Mouse (Mus musculus) layer of hippocampus, adult 8-10 months (tissue): ENCODE measurements around the gene Kif1c. TPM values are rescaled to one million over a fixed set of nuclear protein-coding genes. Genes with fewer than 3 reads are reported as not detected.

Experiments used
- microRNA-seq, 2 experiments: library from miRNA; unstranded; fragments of <30 nt; microRNA quantifications; one replicate each; pipeline ENCODE4 v1.2.0; 2022
- total RNA-seq, 4 experiments: library from RNA; stranded (reverse); gene quantifications; 2 replicates each; pipeline ENCODE4 v1.2.4; 2022

Kif1c gene
- total RNA-seq, 4 experiments from 2014 or later, result 71.2 to 92.9 (median 83.9) TPM

Small RNAs within 50 kb of the gene (microRNA-seq; reads per million reads assigned to microRNA genes)
- gene Gm22760 (0 reads per million in 2 experiments), gene Mir6925 (0 to 0.32 reads per million in 2 experiments)

Other genes with a start within 250 kb of the Kif1c start
- gene Med11, start 248.6 kb upstream of the Kif1c start, total RNA-seq, result 10 to 100 TPM; 10.6 to 16.9 (median 15.2) TPM
- 1 to 10 TPM in 2 of 4 experiments, under 1 TPM in 2; 0.45 to 2.0 (median 1.1) TPM for gene Zmynd15, start 241.1 kb upstream of the Kif1c start, total RNA-seq
- gene Cxcl16, start 240.6 kb upstream of the Kif1c start, total RNA-seq, result 1 to 10 TPM; 1.4 to 6.7 (median 3.5) TPM
- not detected for gene Tm4sf5, start 195.3 kb upstream of the Kif1c start, total RNA-seq
- gene Vmo1, start 185.9 kb upstream of the Kif1c start, total RNA-seq, result not detected
- gene Gltpd2, start 181.4 kb upstream of the Kif1c start, total RNA-seq, result not detected
- 100 to 1,000 TPM; 176 to 204 (median 189) TPM for gene Psmb6, start 175.2 kb upstream of the Kif1c start, total RNA-seq
- gene Gm40193, start 167.6 kb upstream of the Kif1c start, total RNA-seq, result not detected
- gene Pld2, start 160.5 kb upstream of the Kif1c start, total RNA-seq, result 10 to 100 TPM; 18.2 to 23.4 (median 20.2) TPM
- gene Mink1, start 137.7 kb upstream of the Kif1c start, total RNA-seq, result 100 to 1,000 TPM; 419 to 496 (median 460) TPM
- 1 to 10 TPM in 1 of 4 experiments, under 1 TPM in 2, not detected in 1; 0.54 to 1.1 (median 0.87) TPM for gene 4930544D05Rik, start 84.7 kb upstream of the Kif1c start, total RNA-seq
- 1 to 10 TPM in 1 of 4 experiments, not detected in 3; 1.0 TPM for gene Chrne, start 81.3 kb upstream of the Kif1c start, total RNA-seq
- gene Gp1ba, start 61.4 kb upstream of the Kif1c start, total RNA-seq, result under 1 TPM in 1 of 4 experiments, not detected in 3; 0.21 TPM
- gene Rnf167, start 53.3 kb upstream of the Kif1c start, total RNA-seq, result 100 to 1,000 TPM in 1 of 4 experiments, 10 to 100 TPM in 3; 84.8 to 102 (median 92.8) TPM
- gene Slc25a11, start 53.1 kb upstream of the Kif1c start, total RNA-seq, result 100 to 1,000 TPM; 118 to 129 (median 122) TPM
- 100 to 1,000 TPM; 268 to 335 (median 298) TPM for gene Pfn1, start 45.9 kb upstream of the Kif1c start, total RNA-seq
- gene Eno3, start 43.3 kb upstream of the Kif1c start, total RNA-seq, result 10 to 100 TPM in 3 of 4 experiments, 1 to 10 TPM in 1; 10.0 to 14.5 (median 11.2) TPM
- gene Spag7, start 31.1 kb upstream of the Kif1c start, total RNA-seq, result 10 to 100 TPM; 47.4 to 54.8 (median 51.8) TPM
- gene Camta2, start 12.4 kb upstream of the Kif1c start, total RNA-seq, result 100 to 1,000 TPM; 291 to 332 (median 307) TPM
- gene Inca1, start 393 bp upstream of the Kif1c start, total RNA-seq, result 1 to 10 TPM; 3.8 to 6.5 (median 4.7) TPM
- gene Zfp3, start 63.7 kb downstream of the Kif1c start, total RNA-seq, result 10 to 100 TPM; 20.4 to 23.8 (median 22.2) TPM
- 1 to 10 TPM in 1 of 4 experiments, under 1 TPM in 1, not detected in 2; 0.83 to 1.9 TPM for gene Scimp, start 112.0 kb downstream of the Kif1c start, total RNA-seq
- 100 to 1,000 TPM; 114 to 117 (median 116) TPM for gene Rabep1, start 144.2 kb downstream of the Kif1c start, total RNA-seq